Mouse (Mus musculus): Measurements from ENCODE around the gene Ccdc58.
"Not testable (repeated sequence)": the region's sequence is repeated elsewhere in the genome, so short reads cannot be mapped to it uniquely, and the experiment has no call there.

Gene Ccdc58

DNA sequence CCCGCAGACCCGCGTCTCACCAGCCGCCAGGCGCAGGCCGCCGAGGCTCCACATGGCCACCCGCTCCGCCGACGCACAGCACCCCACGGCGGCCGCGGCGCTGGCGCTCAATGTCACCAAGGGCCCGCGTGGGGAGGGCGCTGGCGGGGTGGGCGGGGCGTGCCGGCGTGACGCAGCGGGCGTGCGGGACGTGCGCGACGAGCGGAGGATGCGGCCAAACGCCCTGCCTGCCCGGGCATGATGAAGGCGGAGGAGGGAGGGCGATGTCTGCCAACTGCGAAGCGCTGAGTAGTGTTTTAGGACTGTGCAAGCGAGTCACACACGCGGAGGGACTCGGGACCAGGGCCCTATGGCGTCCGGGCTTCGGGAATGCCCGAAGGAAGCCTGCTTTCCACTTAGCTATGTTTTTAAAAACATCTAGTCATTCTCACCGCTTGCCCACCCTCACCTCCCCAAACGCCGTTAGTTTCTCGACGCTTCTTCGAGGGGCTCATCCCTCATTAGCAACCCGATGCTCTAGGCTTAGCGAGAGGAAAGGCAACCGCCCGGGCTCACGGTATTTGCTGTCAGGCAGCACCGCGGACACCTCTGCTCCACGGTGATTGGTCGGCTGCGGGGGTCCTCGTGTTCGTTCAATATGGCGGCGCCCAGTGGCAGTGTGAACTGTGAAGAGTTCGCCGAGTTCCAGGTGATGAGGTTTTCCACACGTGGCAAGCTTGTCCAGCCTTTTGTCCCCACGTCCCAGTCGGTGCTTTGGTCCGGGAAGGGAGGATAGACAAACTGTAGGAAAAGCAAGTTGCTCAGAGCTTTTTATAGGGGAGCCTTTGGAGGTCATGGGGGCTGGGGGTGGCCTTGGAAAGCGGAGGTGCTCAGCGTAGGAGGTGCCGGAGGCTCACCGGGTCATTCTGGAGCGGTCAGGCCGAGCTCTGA is at the start of gene Ccdc58, which contains the start of gene Fam162a:
Ccdc58 (plus strand) TSS at position 236 of the 930 bp plus-strand sequence.
Fam162a (minus strand) TSS at position 145 of the 930 bp plus-strand sequence.
- DNase-seq (ENCODE audit: extremely low read depth, low read depth), result peak; percentile 74

DNA sequence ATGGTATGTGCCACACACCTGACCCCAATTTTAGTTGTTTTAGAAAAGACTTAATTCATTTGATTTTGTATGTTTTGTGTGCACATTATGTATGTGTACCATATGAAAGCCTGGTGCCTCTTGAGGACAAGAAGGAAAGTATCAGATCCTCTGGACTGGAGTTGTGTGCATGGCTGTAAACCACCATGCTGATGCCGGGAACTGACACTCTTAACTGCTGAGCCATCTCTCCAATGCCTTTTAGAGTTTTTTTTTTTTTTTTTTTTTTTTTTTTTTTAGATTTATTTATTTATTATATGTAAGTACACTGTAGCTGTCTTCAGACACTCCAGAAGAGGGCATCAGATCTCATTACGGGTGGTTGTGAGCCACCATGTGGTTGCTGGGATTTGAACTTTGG is 43.4 kb upstream of the Ccdc58 start:
- DNase-seq (ENCODE audit: extremely low read depth, low read depth), result not testable (repeated sequence)

GRCm38 (mm10) chr16:36040640-36041624 is 30.6 kb upstream of the Ccdc58 start, which contains the start of gene Wdr5b:
TSS of gene Wdr5b (plus strand) at chr16:36041190.
- DNase-seq (ENCODE audit: extremely low read depth, low read depth), result peak; percentile 98

DNA sequence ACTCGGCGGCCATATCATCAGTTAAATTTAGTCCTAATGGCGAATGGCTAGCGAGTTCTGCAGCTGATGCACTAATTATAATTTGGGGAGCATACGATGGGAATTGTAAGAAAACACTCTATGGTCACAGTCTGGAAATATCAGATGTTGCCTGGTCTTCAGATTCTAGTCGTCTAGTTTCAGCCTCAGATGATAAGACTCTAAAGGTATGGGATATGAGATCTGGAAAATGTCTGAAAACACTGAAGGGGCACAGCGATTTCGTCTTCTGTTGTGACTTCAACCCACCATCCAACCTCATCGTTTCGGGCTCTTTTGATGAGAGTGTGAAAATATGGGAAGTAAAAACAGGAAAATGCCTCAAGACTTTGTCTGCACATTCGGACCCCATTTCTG is 29.9 kb upstream of the Ccdc58 start:
- no peak for DNase-seq (ENCODE audit: extremely low read depth, low read depth)

- DNase-seq (ENCODE audit: extremely low read depth, low read depth), result no peak
These were observed 28.4 kb upstream of the Ccdc58 start for GRCm38 (mm10) chr16:36043073-36043472.

GRCm38 (mm10) chr16:36043964-36044363 is 27.5 kb upstream of the Ccdc58 start:
- DNase-seq (ENCODE audit: extremely low read depth, low read depth), result no peak

GRCm38 (mm10) chr16:36047538-36047937 is 23.9 kb upstream of the Ccdc58 start:
- no peak for DNase-seq (ENCODE audit: extremely low read depth, low read depth)

- DNase-seq (ENCODE audit: extremely low read depth, low read depth), result no peak
These were observed 20.0 kb upstream of the Ccdc58 start for GRCm38 (mm10) chr16:36051491-36051890.

DNA sequence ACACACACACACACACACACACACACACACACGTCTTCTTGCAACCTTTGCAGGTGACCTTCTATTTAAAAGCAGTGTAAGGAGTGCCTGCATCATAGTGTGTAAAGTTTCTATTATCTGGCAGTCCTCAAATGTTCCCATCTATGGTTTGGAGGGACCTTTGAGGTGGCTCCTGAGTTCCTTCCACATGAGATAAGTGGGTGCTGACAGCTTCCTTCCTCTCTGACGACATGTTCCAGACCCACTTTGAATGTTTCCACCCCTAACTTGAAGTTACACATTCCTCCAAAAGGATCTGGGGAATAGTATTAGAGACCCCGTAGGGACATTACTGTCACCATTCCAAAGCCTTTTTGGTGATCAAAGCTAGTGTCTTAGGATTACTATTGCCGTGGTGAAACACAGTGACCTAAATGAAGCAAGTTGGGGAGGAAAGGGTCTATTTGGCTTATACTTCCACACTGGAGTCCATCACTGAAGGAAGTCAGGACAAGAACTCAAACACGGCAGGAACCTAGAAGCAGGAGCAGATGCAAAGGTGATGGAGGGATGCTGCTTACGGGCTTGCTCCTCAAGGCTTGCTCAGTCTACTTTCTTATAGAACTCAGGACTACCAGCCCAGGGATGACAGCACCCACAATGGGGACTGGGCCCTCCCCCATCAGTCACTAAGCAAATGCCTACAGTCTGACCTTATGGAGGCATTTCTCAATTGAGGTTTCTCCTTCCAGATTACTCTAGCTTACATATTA is 17.8 kb upstream of the Ccdc58 start:
- DNase-seq (ENCODE audit: extremely low read depth, low read depth), result no peak

DNA sequence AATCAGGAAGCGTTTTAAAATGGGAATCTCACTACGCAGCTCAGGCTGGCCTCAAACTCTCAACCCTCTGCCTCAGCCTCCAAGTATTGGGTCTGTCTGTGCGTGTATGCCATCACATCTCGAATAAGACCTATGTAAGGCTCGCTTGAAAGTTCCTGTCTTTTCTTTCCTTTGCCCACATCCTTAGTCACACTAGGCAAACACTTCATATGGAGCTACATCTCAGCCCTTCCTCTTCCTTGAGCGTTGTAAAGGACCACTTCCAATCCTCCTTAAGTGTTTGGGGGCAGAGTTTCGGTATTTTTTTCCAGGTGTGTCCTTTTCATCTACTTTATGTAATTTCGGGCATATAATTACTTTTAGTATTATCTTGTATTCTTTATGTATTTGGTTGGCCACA is 16.6 kb upstream of the Ccdc58 start:
- no peak for DNase-seq (ENCODE audit: extremely low read depth, low read depth)

DNA sequence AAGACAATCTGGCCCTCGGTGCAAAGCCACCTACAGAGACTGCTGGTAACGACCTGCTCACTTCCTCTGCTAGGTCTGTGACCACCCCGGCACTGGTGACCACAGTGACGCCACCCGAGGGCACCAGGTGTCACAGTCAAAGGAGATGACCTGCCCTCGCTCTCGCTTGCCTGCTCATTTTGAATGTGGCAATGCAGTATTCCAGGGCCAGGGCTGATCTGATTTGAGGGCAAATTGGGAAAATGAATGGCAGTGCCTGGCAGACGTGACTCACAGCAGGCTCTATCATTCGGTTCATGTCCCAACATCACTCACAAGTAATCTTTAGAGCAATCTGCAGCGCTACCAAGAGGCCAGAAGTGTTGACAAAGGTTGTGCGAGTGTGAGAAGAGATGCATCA is 15.1 kb upstream of the Ccdc58 start:
- DNase-seq (ENCODE audit: extremely low read depth, low read depth), result no peak

GRCm38 (mm10) chr16:36057933-36058475 is 13.5 kb upstream of the Ccdc58 start:
- no peak for DNase-seq (ENCODE audit: extremely low read depth, low read depth)

DNA sequence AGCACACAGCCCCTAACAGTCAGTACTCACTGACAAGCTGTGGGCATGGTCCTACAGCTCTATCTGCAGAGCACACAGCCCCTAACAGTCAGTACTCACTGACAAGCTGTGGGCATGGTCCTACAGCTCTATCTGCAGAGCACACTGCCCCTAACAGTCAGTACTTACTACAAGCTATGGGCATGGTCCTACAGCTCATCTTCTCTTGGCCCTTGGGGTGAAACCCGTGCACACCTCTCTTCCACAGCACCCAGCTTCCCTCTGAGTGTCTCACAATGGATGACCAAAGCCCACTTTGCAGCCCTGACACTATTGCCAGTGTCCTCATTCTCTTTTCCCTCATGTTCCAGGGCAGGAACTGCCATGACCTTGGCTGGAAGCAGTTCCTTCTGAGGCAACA is 9.0 kb upstream of the Ccdc58 start:
- not testable (repeated sequence) for DNase-seq (ENCODE audit: extremely low read depth, low read depth)

GRCm38 (mm10) chr16:36063315-36063714 is 8.2 kb upstream of the Ccdc58 start:
- DNase-seq (ENCODE audit: extremely low read depth, low read depth), result no peak

DNA sequence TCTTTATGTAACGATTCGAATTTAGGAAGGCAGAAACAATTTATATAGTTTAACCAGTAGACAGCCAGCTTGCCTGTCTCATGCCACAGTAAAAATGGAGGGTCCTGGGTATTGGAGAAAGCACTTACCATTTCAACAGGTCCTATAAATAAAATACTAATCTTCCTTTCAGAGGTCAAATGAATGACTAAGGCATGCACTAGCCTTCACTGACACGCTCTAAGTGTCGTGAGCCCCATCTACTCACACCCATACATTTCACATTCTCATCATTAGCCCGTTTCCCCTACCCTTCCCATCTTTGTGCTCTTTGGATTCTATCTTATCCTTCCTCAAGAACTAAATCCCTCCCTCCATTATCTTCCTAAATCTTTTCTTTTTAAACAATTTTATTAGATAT is 6.6 kb upstream of the Ccdc58 start:
- no peak for DNase-seq (ENCODE audit: extremely low read depth, low read depth)

- peak; percentile 47 for DNase-seq (ENCODE audit: extremely low read depth, low read depth)
These were observed 3.8 kb upstream of the Ccdc58 start for GRCm38 (mm10) chr16:36067694-36068093.

DNA sequence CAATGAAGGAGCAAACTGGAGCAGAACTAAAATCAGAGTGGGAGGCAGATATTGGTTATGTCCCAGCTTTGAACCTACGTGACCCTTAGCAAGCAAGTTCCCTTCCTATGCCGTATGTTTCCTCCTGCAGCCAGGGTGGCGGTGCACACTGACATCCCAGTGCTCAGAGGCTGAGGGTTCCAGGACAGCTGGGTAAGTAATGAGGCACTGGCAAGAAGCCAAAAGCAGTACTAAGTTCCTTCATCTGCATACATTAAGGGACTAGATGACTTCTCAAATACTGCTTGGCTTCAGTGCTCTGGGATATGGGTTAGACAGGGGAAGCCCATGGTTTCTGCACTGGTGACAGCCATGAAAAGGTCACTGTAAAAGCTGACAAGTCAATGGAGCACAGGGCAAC is 3.1 kb upstream of the Ccdc58 start:
- DNase-seq (ENCODE audit: extremely low read depth, low read depth), result peak; percentile 57

GRCm38 (mm10) chr16:36069819-36070575 is 1.5 kb upstream of the Ccdc58 start:
- no peak for DNase-seq (ENCODE audit: extremely low read depth, low read depth)

- DNase-seq (ENCODE audit: extremely low read depth, low read depth), result no peak
These were observed 425 bp upstream of the Ccdc58 start for GRCm38 (mm10) chr16:36071071-36071449.

GRCm38 (mm10) chr16:36072410-36073011 is 1.0 kb downstream of the Ccdc58 start:
- no peak for DNase-seq (ENCODE audit: extremely low read depth, low read depth)

Measured in MEL-GATA-1-ER (cell line).